Mouse (Mus musculus): ENCODE measurements around the gene Thrb. TPM values are rescaled to one million over a fixed set of nuclear protein-coding genes. Genes with fewer than 3 reads are reported as not detected.
"Not testable (repeated sequence)": the region's sequence is repeated elsewhere in the genome, so short reads cannot be mapped to it uniquely, and the experiment has no call there.

Gene Thrb
- total RNA-seq, 2 experiments from 2014 or later = 26.7 to 40.0 TPM

DNA sequence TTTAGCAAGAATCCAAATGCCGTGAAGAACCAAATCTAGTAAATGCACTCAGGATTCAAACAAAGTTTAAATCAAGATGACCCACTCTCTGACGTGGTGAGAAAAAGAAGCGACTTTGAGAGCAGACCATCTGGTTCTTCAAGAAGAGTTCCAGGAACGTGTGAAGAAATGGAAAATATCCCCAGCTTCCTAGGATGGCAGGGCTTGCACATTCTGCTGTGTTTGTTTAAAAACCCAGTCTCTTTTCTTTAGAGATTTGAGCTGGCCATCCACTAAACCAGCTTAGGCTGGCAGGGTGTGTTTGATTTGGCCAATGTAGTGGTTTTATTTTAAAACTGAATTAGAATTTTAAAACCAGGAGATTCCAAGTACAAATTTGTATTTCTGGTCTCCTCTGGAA is 246.9 kb downstream of the Thrb start:
- no peak overlapping the region for H3K27ac ChIP-seq
- no peak overlapping the region for H3K4me3 ChIP-seq
- intact Hi-C loops (cut with DNase I) = loop anchor here (10.0 kb wide), 1 partner anchor 162 kb away; no protein-coding TSS in a partner anchor
- DNase-seq = no peak
- TF ChIP-seq CTCF (IDR thresholded peaks at IDR 0.05) = no peak

DNA sequence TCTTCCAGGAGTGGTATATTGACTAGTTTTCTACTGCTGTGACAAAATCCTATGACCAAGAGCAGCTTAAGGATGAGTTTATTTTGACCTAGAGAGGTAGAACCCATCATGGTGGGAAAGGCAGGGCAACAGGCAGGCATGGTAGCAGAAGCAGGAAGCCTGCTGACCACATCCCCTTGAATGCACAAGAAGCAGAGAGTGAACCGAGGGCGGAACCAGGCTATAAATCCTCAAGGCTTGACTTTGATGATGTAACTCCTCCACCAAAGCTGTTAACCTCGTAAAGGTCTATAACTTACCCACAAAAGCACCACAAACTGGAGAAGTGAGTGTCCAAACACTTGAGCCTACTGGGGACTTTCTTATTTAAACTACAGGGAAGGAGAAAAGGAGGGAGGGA is 251.1 kb downstream of the Thrb start:
- no peak for DNase-seq
- H3K4me3 ChIP-seq = no peak overlapping the region
- intact Hi-C loops (cut with DNase I) = no loop called here
- H3K27ac ChIP-seq = no peak overlapping the region
- TF ChIP-seq CTCF (IDR thresholded peaks at IDR 0.05) = no peak

DNA sequence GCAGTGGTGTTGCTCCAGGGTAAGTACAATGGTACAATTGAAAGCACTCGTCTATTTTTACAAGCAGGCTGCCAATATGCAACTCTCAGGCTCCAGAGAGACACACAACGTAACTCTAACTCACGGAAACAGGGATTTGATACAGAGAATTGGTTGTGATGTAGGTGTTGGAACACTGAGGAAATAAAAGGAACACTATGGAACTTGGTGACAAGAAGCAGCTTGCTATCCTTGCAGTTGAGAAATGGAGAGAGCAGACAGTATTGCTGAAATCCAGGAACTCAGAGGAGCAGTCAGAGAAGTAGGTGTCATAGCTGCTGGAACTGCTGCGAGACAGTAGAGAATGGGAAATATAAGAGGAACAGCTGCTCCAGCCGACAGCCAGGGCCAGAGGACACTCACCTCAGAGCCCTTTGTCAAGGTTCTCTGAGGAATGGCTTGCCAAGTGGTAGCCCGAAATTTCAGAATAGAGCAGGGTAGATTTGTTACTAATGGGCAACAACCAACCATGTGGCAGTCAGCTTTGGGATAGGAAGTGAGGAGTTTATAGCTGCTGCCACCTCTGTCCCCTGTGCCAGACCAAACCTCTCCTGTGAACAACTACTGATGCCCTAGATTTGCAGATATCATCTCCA is 252.6 kb downstream of the Thrb start:
- intact Hi-C loops (cut with DNase I) = no loop called here
- no peak for DNase-seq
- Histone ChIP-seq H3K4me3 (no peak overlapping the region), H3K27ac (no peak overlapping the region)
- no peak for TF ChIP-seq CTCF (IDR thresholded peaks at IDR 0.05)

DNA sequence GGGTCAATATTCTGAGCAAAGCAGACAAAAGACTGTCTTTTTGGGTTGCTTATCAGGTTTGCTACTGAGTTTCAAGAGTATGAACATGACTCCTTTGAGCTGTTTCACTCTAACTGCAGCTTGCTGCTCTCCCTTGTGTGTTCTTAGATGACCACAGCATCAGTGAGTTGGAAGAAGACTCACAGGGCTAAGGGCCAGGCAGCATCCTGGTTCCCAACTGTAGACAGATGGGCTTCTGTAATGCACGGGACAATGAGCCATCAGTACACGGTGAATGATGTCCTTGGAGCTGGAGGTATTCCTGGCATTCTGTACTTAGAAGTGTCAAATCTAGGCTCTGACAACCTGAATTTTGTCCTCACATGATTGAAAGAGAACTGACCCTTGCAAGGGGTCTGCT is 255.5 kb downstream of the Thrb start:
- no peak overlapping the region for H3K4me3 ChIP-seq
- no peak for TF ChIP-seq CTCF (IDR thresholded peaks at IDR 0.05)
- H3K27ac ChIP-seq = no peak overlapping the region
- no peak for DNase-seq
- intact Hi-C loops (cut with DNase I) = no loop called here

DNA sequence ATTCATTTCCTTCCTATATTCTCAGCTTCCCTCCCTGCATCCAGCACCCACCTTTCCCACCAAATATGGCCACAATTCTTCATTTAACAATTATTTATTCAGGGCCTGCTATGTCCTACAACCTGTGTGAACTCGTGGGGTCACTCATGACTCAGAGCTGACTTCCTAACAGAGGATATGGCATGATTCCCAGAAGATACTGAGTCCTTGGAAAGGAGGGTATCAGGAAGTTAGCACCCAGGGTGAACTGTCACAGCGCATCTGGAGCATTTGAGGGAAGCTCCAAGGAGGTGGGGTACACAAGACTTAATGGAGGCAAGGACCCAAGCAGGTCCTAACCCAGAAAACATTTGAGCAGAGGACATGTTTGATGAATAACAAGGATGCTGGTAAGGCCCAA is 256.6 kb downstream of the Thrb start:
- intact Hi-C loops (cut with DNase I) = no loop called here
- no peak for DNase-seq
- TF ChIP-seq CTCF (IDR thresholded peaks at IDR 0.05) = no peak
- H3K4me3 ChIP-seq = no peak overlapping the region
- no peak overlapping the region for H3K27ac ChIP-seq

DNA sequence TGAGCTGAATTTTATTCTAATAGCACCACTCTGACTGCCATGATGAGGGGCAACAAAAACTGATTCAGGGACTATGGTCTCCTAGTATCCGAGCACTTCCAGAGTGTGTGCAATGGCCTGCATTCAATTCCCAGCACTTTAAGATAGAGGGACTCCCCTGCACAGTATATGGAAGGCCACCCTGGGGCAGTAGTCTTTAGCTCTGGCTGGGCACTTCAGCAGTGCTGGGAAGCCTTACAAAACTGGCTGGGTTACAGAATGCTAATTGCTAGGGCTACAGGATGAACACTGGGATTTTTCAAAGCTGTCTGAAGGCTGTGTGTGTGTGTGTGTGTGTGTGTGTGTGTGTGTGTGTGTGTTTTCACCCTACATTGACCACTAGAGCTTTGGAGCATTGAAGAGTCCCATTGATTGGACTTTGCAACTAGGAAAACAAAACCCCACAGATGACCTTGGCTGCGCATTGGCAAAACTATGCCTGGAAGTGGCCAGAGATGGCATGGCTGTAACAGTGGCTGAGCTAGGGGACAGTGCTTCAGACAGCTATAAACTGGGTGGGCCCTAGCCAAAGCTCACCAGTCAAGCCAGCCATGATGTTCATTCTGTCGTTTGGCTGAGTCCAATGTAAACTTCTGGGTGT is 257.2 kb downstream of the Thrb start:
- no peak for TF ChIP-seq CTCF (IDR thresholded peaks at IDR 0.05)
- no peak overlapping the region for H3K27ac ChIP-seq
- intact Hi-C loops (cut with DNase I) = no loop called here

DNA sequence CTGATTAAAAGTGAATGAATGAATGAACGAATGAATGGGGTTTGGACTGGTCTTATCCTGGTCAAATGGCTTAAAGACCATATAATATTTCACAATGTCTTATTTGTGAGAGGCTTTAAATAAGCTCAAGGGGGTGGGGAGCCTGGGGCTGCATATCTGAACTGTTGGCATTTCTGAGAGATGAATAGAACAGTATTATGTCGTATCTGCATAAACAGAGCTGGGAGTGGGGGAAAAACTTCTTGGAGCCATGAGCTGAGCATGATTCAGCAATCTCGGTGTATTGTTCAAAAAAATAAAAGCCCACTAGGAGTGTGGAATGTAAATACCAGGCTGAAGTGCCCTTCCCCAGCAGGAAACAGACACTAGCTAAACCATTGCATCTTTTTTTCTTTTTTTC is 257.8 kb downstream of the Thrb start:
- no peak for TF ChIP-seq CTCF (IDR thresholded peaks at IDR 0.05)
- DNase-seq = no peak
- Histone ChIP-seq H3K27ac (no peak overlapping the region), H3K4me3 (no peak overlapping the region)
- intact Hi-C loops (cut with DNase I) = no loop called here

More for the DNA sequence above, 257.2 kb downstream of the Thrb start:
- H3K4me3 ChIP-seq = no peak overlapping the region
- DNase-seq = no peak

DNA sequence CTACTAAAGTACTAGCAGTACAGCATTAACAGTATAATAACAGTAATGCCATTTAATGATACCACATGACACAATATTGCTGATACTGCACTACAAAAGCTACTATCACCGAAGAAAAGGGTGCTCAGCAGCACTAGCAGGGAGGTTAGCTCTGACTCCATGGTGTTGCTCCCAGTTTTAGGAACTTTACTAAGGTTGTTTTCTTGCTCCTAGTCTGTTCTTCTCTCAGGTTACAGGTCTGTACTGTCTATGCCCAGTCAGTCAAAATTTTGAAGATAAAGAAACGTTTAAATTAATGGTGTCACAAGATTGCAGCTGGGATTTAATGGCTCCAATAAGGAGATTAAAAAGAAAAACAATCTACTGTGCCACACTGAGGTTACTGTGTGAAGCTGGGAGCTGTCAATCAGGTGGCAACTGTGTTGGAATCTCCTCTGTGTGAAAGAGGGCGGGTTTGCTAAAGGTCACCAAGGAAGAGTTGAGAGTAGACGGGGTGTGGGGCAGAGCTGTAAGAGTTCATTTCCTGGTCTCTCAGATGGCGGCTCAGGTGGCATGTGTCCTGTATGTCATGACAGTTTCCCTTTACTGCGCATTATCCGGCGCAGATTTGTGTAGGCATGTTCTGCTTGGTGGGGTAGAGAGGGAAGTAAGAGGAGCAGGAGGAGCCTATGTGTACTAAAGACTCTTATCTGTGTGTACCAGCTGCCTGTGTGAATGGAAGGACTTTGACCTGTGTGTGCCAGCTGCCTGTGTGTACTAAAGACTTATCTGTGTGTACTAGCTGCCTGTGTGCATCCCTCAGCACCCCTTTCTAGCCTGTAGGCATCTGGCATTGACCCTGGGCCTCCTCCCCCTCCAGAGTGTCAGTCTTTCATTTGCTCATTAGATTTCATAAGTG is 263.0 kb downstream of the Thrb start:
- no peak for TF ChIP-seq CTCF (IDR thresholded peaks at IDR 0.05)
- no peak overlapping the region for H3K27ac ChIP-seq
- DNase-seq = no peak
- H3K4me3 ChIP-seq = no peak overlapping the region
- intact Hi-C loops (cut with DNase I) = loop anchor here (10.0 kb wide), 1 partner anchor 518 kb away; no protein-coding TSS in a partner anchor

DNA sequence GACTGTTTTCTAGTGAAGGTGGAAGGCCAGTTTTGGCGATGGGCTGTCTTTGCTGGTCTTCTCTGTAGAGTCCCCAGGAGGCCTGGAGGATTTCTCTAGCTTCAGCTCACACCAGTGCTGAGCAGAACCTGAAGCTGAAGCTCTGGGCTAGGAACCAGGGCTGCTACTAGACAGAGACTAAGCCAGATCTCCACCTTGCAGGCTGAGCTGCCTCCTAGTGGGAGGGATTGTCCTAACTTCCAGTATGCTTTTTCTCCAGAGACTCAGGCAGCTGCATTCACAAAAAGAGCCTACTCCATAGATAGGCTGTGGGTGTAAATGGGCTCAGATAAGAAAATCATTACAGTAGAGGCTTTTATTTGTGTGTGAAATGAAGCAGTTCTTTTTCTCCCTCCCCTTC is 267.4 kb downstream of the Thrb start:
- no peak overlapping the region for H3K27ac ChIP-seq
- intact Hi-C loops (cut with DNase I) = loop anchor here (10.0 kb wide), 1 partner anchor 523 kb away; no protein-coding TSS in a partner anchor
- DNase-seq = peak; percentile 61
- peak; percentile 76 for TF ChIP-seq CTCF (IDR thresholded peaks at IDR 0.05)
- no peak overlapping the region for H3K4me3 ChIP-seq

DNA sequence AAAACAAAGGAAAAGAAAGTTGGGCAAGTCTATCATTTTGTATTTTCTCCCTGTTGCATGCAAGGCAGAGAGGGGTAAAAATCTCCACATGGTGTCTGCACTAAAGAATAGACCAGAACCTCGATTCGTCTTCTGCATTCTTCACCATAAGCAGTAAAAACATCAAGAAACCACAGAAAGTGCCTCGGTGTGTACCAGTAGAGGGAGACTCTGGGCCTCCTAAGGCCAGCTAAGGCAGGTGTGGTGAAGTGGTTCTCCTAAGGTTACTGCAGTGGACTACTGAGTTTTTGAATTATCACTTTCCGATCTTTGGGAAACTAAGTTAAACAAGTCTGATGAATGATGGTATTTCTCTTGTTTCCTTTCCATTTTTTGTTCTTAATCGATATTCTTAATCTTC is 269.5 kb downstream of the Thrb start:
- peak; percentile 18; the same call in 1 of the 2 replicates for TF ChIP-seq CTCF (IDR thresholded peaks at IDR 0.05)
- no peak overlapping the region for H3K4me3 ChIP-seq
- intact Hi-C loops (cut with DNase I) = loop anchor here (2.0 to 10.0 kb wide), 2 partner anchors 271 to 525 kb away; no protein-coding TSS in a partner anchor
- DNase-seq = no peak
- no peak overlapping the region for H3K27ac ChIP-seq

DNA sequence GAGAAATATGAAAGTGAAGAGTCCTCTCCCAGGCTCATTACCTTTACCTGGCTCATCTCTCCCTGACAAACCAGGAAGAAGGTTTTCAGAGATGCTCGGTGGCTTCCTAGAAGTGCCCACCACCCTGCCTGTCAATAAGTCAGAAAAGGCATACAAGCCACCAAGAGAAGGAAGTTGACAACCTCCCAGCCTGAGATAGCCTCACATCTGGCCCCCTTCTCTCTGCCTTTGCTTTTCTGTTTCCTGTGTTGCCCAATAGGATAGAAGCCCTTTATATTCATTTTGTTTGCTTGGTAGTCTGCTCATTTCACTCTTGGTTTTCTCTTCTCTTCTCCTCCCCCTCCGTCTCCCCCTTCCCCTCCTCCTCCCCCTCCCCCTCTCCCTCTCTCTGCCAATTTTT is 273.4 kb downstream of the Thrb start:
- no peak for TF ChIP-seq CTCF (IDR thresholded peaks at IDR 0.05)
- DNase-seq = no peak
- intact Hi-C loops (cut with DNase I) = no loop called here
- Histone ChIP-seq H3K27ac (no peak overlapping the region), H3K4me3 (no peak overlapping the region)

DNA sequence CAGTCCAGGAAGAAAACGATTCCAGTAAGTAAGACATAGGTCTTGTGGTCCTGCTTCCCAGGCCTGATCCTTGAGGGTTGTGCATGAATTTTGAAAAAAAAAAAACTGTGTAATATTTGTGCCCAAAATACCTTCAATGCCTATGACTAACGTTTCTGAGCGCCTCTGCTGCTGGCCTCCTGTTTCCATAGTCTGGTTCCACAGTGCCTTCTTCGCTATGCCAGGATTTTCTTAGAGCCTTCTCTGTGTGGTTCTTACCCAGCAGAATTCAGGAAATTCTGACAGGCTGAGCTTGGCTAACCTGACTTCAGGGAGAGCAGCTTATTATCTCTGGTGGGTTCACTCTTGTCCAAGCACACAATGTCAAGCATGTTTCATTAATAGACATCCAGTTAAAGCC is 274.7 kb downstream of the Thrb start:
- H3K4me3 ChIP-seq; H3K27ac ChIP-seq; DNase-seq; intact Hi-C loops (cut with DNase I): not testable (repeated sequence)

DNA sequence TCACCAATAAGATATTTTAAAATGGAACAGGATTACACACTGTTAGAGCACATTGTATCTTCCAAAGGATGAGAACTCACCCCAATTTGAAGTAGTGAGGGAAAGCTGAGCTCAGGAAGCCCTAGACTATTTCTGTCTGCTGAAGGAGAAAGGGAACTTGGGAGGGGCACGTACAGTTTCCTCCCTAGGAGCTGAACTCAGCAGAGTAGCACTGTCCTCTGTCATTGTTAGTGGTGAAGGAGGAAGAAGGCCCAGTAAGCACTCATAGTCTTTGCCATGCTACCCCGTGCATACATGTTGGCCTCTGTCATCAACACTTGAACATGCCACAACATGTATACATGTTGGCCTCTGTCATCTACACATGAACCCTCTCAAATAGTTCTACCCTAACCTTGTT is 294.0 kb downstream of the Thrb start:
- no peak for DNase-seq
- no peak for TF ChIP-seq CTCF (IDR thresholded peaks at IDR 0.05)
- Histone ChIP-seq H3K4me3 (no peak overlapping the region), H3K27ac (no peak overlapping the region)
- intact Hi-C loops (cut with DNase I) = no loop called here

Data from gastrocnemius, adult 2 months (tissue).